Comparison of ENCODE assay signal across 7 mouse cellular contexts in genomic region chr7:28050584-28050983, GRCm38 (mm10). TPM values are rescaled to one million over a fixed set of nuclear protein-coding genes. Genes with fewer than 3 reads are reported as not detected.
A peak's percentile ranks its signal among the peaks of the same experiment; 100 is the strongest.
DNase-seq lines count a peak whose midpoint lies in the region; ATAC-seq and TF ChIP-seq lines count a peak whose summit lies in the region.

No protein-coding gene starts in this region.

- WGBS in liver, embryonic 11.5 days = 56% methylated on average over 17 of the region's 17 CpGs
- 59% methylated on average over 17 of the region's 17 CpGs for WGBS in forebrain, embryonic 15.5 days
- 59% methylated on average over 17 of the region's 17 CpGs for WGBS in limb, embryonic 14.5 days
- 57% methylated on average over 17 of the region's 17 CpGs for WGBS in stomach, embryonic 16.5 days

- 0 out of 2 replicates have a peak, but pooled peaks have one; percentile 2 for ATAC-seq in liver, embryonic 11.5 days (replicated peaks; ENCODE audit: low FRiP score)
- peak; percentile 4 for ATAC-seq in forebrain, embryonic 15.5 days (replicated peaks)
- no peak for ATAC-seq in limb, embryonic 14.5 days (ENCODE audit: low FRiP score, low read depth)
- no peak for ATAC-seq in stomach, embryonic 16.5 days (ENCODE audit: insufficient read depth, low FRiP score)
- ATAC-seq in monocyte, adult 5-6 weeks (replicated peaks; ENCODE audit: insufficient number of reproducible peaks, low FRiP score, low TSS enrichment, poor library complexity, severe bottlenecking) = no peak

- peaks cover 3% of the 10 kb centered on the region; the same call in 1 of the 2 replicates for H3K4me1 ChIP-seq in liver, embryonic 11.5 days (replicated peaks; ENCODE audit: control insufficient read depth, insufficient read depth, low read length)
- H3K4me1 ChIP-seq in forebrain, embryonic 15.5 days = peaks cover 13% of the 10 kb centered on the region
- H3K4me1 ChIP-seq in limb, embryonic 14.5 days (ENCODE audit: control insufficient read depth, insufficient read depth, low read length) = 0 out of 2 replicates have a peak, but pooled peaks cover 6% of the 10 kb centered on the region
- peaks cover 9% of the 10 kb centered on the region for H3K4me1 ChIP-seq in stomach, embryonic 16.5 days (ENCODE audit: control insufficient read depth, insufficient read depth, low read length)

- no peaks in the 10 kb centered on the region for H3K27me3 ChIP-seq in liver, embryonic 11.5 days (replicated peaks; ENCODE audit: control insufficient read depth, insufficient read depth, low read length)
- no peaks in the 10 kb centered on the region; the same call in 1 of the 2 replicates for H3K27me3 ChIP-seq in forebrain, embryonic 15.5 days
- no peaks in the 10 kb centered on the region for H3K27me3 ChIP-seq in limb, embryonic 14.5 days (ENCODE audit: control insufficient read depth, insufficient read depth, low read length)
- no peaks in the 10 kb centered on the region for H3K27me3 ChIP-seq in stomach, embryonic 16.5 days (ENCODE audit: control insufficient read depth, insufficient read depth, low read length)

- H3K9me3 ChIP-seq in liver, embryonic 11.5 days (ENCODE audit: control insufficient read depth, low read length) = no peaks in the 10 kb centered on the region
- H3K9me3 ChIP-seq in forebrain, embryonic 15.5 days = no peaks in the 10 kb centered on the region
- no peaks in the 10 kb centered on the region for H3K9me3 ChIP-seq in limb, embryonic 14.5 days (ENCODE audit: control insufficient read depth, low read length)
- no peaks in the 10 kb centered on the region for H3K9me3 ChIP-seq in stomach, embryonic 16.5 days (replicated peaks; ENCODE audit: control insufficient read depth, low read length)

- TF ChIP-seq POLR2A in limb, embryonic 14.5 days (IDR thresholded peaks at IDR 0.05; ENCODE audit: borderline replicate concordance, extremely low read depth, insufficient read depth, insufficient read length) = no peak

- H3K27ac ChIP-seq in liver, embryonic 11.5 days (ENCODE audit: low read depth, low read length) = no peak overlapping the region
- H3K27ac ChIP-seq in forebrain, embryonic 15.5 days (replicated peaks) = no peak overlapping the region
- no peak overlapping the region for H3K27ac ChIP-seq in limb, embryonic 14.5 days (replicated peaks; ENCODE audit: low read depth, low read length)
- H3K27ac ChIP-seq in stomach, embryonic 16.5 days (ENCODE audit: low read length) = no peak overlapping the region

- peak overlapping the region; percentile 49 for H3K4me2 ChIP-seq in liver, embryonic 11.5 days
- peak overlapping the region; percentile 82 for H3K4me2 ChIP-seq in forebrain, embryonic 15.5 days (replicated peaks)
- peak overlapping the region; percentile 37 for H3K4me2 ChIP-seq in limb, embryonic 14.5 days (replicated peaks; ENCODE audit: low read depth, low read length, severe bottlenecking)
- peak overlapping the region; percentile 41 for H3K4me2 ChIP-seq in stomach, embryonic 16.5 days (ENCODE audit: low read depth, low read length)

- H3K9ac ChIP-seq in liver, embryonic 11.5 days (ENCODE audit: low read depth, low read length) = peak overlapping the region; percentile 36; the same call in 1 of the 2 replicates
- no peak overlapping the region for H3K9ac ChIP-seq in forebrain, embryonic 15.5 days (replicated peaks)
- 0 out of 2 replicates have a peak overlapping the region, but pooled peaks have one; percentile 2 for H3K9ac ChIP-seq in limb, embryonic 14.5 days (ENCODE audit: low read depth, low read length, severe bottlenecking)
- peak overlapping the region; percentile 67 for H3K9ac ChIP-seq in stomach, embryonic 16.5 days (ENCODE audit: low read length)

- no peak overlapping the region for H3K4me3 ChIP-seq in liver, embryonic 11.5 days (ENCODE audit: low read depth, low read length)
- H3K4me3 ChIP-seq in forebrain, embryonic 15.5 days = peak overlapping the region; percentile 92; the same call in 1 of the 2 replicates
- H3K4me3 ChIP-seq in limb, embryonic 14.5 days (replicated peaks; ENCODE audit: low read length) = peak overlapping the region; percentile 68
- peak overlapping the region; percentile 18; the same call in 1 of the 2 replicates for H3K4me3 ChIP-seq in stomach, embryonic 16.5 days (replicated peaks; ENCODE audit: low read length)

- H3K36me3 ChIP-seq in liver, embryonic 11.5 days (ENCODE audit: control insufficient read depth, insufficient read depth, low read length) = peaks cover 26% of the 10 kb centered on the region
- peaks cover 30% of the 10 kb centered on the region for H3K36me3 ChIP-seq in forebrain, embryonic 15.5 days
- peaks cover 33% of the 10 kb centered on the region for H3K36me3 ChIP-seq in limb, embryonic 14.5 days (ENCODE audit: control insufficient read depth, insufficient read depth, low read length)
- peaks cover 8% of the 10 kb centered on the region; the same call in 1 of the 2 replicates for H3K36me3 ChIP-seq in stomach, embryonic 16.5 days (ENCODE audit: control insufficient read depth, insufficient read depth, low read length)

- no peak for DNase-seq in liver, embryonic 11.5 days (ENCODE audit: low spot score)
- DNase-seq in liver = no peak
- DNase-seq in limb, embryonic 14.5 days (ENCODE audit: low spot score) = no peak
- no peak for DNase-seq in gastrocnemius, adult 8-10 months (ENCODE audit: low spot score in 2 of 2)

RNA-seq across cellular contexts. Expression of gene Psmc4, which starts 0.7 kb away (rescaled TPM):
- 291 and 316 TPM in 2 replicates for polyA plus RNA-seq in liver, embryonic 11.5 days (2014; fragmentation: Nextera tagmentation; extraction: Ambion mirVana)
- polyA plus RNA-seq in forebrain, embryonic 15.5 days (2015; fragmentation: Nextera tagmentation; extraction: Ambion mirVana) = 345 and 350 TPM in 2 replicates
- polyA plus RNA-seq in limb, embryonic 14.5 days (2012; rRNA removed) = 206 and 227 TPM in 2 replicates
- 281 and 284 TPM in 2 replicates for polyA plus RNA-seq in limb, embryonic 14.5 days (2014; fragmentation: Nextera tagmentation; extraction: Ambion mirVana)
- polyA plus RNA-seq in stomach, embryonic 16.5 days (2015; fragmentation: Nextera tagmentation; extraction: Ambion mirVana) = 245 and 251 TPM in 2 replicates
- 125 to 153 TPM (median 125 TPM) in 3 replicates for total RNA-seq in monocyte, adult 5-6 weeks (2017)
- total RNA-seq in gastrocnemius, adult 8-10 months (2022) = 10 to 100 TPM; 96.1 to 99.7 (median 97.2) TPM

RNA-seq across cellular contexts. Expression of gene Fcgbp, which starts 20.5 kb away (rescaled TPM):
- polyA plus RNA-seq in liver, embryonic 11.5 days (2014; fragmentation: Nextera tagmentation; extraction: Ambion mirVana) = 0.04 TPM in 1 of 2 replicates, not detected in the other
- polyA plus RNA-seq in forebrain, embryonic 15.5 days (2015; fragmentation: Nextera tagmentation; extraction: Ambion mirVana) = 0.06 and 0.10 TPM in 2 replicates
- 0.35 and 0.63 TPM in 2 replicates for polyA plus RNA-seq in limb, embryonic 14.5 days (2012; rRNA removed)
- 0.18 and 0.48 TPM in 2 replicates for polyA plus RNA-seq in limb, embryonic 14.5 days (2014; fragmentation: Nextera tagmentation; extraction: Ambion mirVana)
- polyA plus RNA-seq in stomach, embryonic 16.5 days (2015; fragmentation: Nextera tagmentation; extraction: Ambion mirVana) = 45.7 and 60.7 TPM in 2 replicates
- total RNA-seq in monocyte, adult 5-6 weeks (2017) = not detected in 3 replicates
- total RNA-seq in gastrocnemius, adult 8-10 months (2022) = under 1 TPM in 1 of 4 experiments, not detected in 3; 0.08 TPM

RNA-seq across cellular contexts. Expression of gene Zfp850, which starts 36.7 kb away (rescaled TPM):
- polyA plus RNA-seq in liver, embryonic 11.5 days (2014; fragmentation: Nextera tagmentation; extraction: Ambion mirVana) = 6.2 and 6.6 TPM in 2 replicates
- 6.4 and 7.1 TPM in 2 replicates for polyA plus RNA-seq in forebrain, embryonic 15.5 days (2015; fragmentation: Nextera tagmentation; extraction: Ambion mirVana)
- 1.8 and 2.0 TPM in 2 replicates for polyA plus RNA-seq in limb, embryonic 14.5 days (2012; rRNA removed)
- polyA plus RNA-seq in limb, embryonic 14.5 days (2014; fragmentation: Nextera tagmentation; extraction: Ambion mirVana) = 4.1 and 4.5 TPM in 2 replicates
- 3.6 TPM in 2 replicates for polyA plus RNA-seq in stomach, embryonic 16.5 days (2015; fragmentation: Nextera tagmentation; extraction: Ambion mirVana)
- 6.2 to 12.1 TPM (median 11.3 TPM) in 3 replicates for total RNA-seq in monocyte, adult 5-6 weeks (2017)
- under 1 TPM; 0.15 to 0.65 (median 0.29) TPM for total RNA-seq in gastrocnemius, adult 8-10 months (2022)

Comparison
In these comparisons a context has a peak if more than half of its experiments do, and no peak if none do; other contexts are left out.
1. ATAC-seq: peak in liver, embryonic 11.5 days (single experiment) and forebrain, embryonic 15.5 days (single experiment); none in limb, embryonic 14.5 days (single experiment), stomach, embryonic 16.5 days (single experiment) and monocyte, adult 5-6 weeks (single experiment).
2. RNA of gene Fcgbp, which starts 20.5 kb away (polyA plus RNA-seq): 45.7 to 60.7 TPM in stomach, embryonic 16.5 days; 0.18 to 0.63 TPM in limb, embryonic 14.5 days, 0.06 to 0.10 TPM in forebrain, embryonic 15.5 days and 0.04 TPM in liver, embryonic 11.5 days; every median in the first group is over 10 times any median in the second.
3. Peak in every context shown above with its lines, with median percentiles within 50 percentile points of each other: H3K4me2 ChIP-seq.